Mouse (Mus musculus): ENCODE results near the gene Hoxc11.

DNA sequence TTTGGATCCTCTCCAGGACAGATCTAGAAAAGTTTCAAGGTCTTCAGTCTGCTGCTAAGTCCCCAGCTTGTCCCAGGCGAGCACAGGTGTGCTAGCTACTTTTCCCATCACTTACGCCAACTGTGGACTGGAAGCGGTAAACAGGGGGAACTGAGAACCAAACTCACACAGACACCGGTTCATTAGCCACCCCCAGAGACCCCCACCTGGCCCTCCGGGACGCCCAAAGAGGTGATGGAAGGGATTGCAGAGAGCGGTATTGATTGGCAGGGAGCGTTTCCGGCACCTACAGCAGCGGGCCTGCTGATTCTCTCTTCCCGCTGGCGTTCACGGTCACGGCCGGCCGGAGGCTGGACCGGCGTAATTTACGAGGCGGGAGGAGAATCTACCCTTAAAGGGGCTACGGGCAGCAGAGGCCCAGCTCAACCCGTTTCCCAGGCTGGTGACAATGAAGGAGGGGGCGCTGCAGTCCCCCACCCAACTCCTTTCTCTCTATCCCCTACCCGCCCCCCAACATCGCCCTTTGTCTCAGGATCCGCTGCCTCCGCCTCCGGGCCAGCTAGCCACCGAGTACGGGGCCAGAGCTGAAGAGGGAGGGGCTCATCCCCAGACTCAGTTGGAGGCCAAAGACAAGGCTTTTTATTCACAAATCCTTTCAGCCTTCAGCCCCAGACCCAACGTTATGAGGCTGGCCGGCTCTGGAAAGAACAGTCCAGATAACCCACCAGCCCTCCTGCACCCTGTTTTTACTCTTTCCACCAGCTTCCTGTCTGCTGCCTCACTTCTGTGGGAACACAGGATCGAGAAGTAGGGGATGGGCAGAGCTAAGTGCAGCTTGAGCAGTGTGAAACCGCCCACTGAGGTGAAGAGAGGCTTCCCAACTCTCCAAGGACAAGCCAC, 14.7 kb upstream of the Hoxc11 start:
- TF ChIP-seq CTCF (IDR thresholded peaks at IDR 0.05; ENCODE audit: insufficient read depth, low read depth, low read length): no peak
- TF ChIP-seq POLR2A (IDR thresholded peaks at IDR 0.05; ENCODE audit: insufficient read depth, low read depth, low read length): no peak
